9 mouse cellular contexts compared by ENCODE assay signal in genomic region chr7:62045743-62046451, GRCm38 (mm10).
DNase-seq lines count a peak whose midpoint lies in the region; ATAC-seq and TF ChIP-seq lines count a peak whose summit lies in the region.
"Had no signal": no experiment of that assay in that cellular context is flagged by ENCODE, and none has a peak within 500 bp of the region (broad histone marks: within the 10 kb centered on the region; RNA-seq: fewer than 3 reads in every experiment).

No protein-coding gene starts in this region.

- H3K4me2 ChIP-seq in forebrain, embryonic 11.5 days (ENCODE audit: low read depth, low read length, severe bottlenecking), result no peak overlapping the region
- H3K4me2 ChIP-seq in forebrain, embryonic 16.5 days (ENCODE audit: low read length), result no peak overlapping the region
- H3K4me2 ChIP-seq in liver, postnatal 0 days (ENCODE audit: low read depth, low read length), result no peak overlapping the region

- H3K36me3 ChIP-seq in forebrain, embryonic 11.5 days (ENCODE audit: control insufficient read depth, insufficient read depth, low read length), result no peaks in the 10 kb centered on the region
- no peaks in the 10 kb centered on the region for H3K36me3 ChIP-seq in forebrain, embryonic 10.5 days (replicated peaks)
- H3K36me3 ChIP-seq in forebrain, embryonic 16.5 days (ENCODE audit: control insufficient read depth, insufficient read depth), result no peaks in the 10 kb centered on the region
- no peaks in the 10 kb centered on the region for H3K36me3 ChIP-seq in liver, postnatal 0 days (replicated peaks; ENCODE audit: insufficient read depth, low read length)

- no peak for TF ChIP-seq EP300 in liver, postnatal 0 days (IDR thresholded peaks at IDR 0.05; ENCODE audit: low read depth)

- WGBS in forebrain, embryonic 11.5 days, result 68% methylated on average over 3 of the region's 3 CpGs
- 75% methylated on average over 3 of the region's 3 CpGs for WGBS in forebrain, embryonic 10.5 days
- 53% methylated on average over 3 of the region's 3 CpGs for WGBS in forebrain, embryonic 16.5 days
- WGBS in liver, postnatal 0 days (ENCODE audit: insufficient replicate concordance), result 52% methylated on average over 3 of the region's 3 CpGs

- TF ChIP-seq CTCF in liver, postnatal 0 days (IDR thresholded peaks at IDR 0.05; ENCODE audit: low read depth), result no peak

- H3K9ac ChIP-seq in forebrain, embryonic 11.5 days (ENCODE audit: low read length), result no peak overlapping the region
- H3K9ac ChIP-seq in forebrain, embryonic 16.5 days (replicated peaks; ENCODE audit: low read depth, low read length), result no peak overlapping the region
- no peak overlapping the region for H3K9ac ChIP-seq in liver, postnatal 0 days (replicated peaks)

- peak; percentile 86 for ATAC-seq in forebrain, embryonic 11.5 days (replicated peaks; ENCODE audit: low FRiP score)
- ATAC-seq in forebrain, embryonic 16.5 days, result peak; percentile 96
- ATAC-seq in liver, postnatal 0 days, result no peak

- no peak overlapping the region for H3K4me3 ChIP-seq in forebrain, embryonic 11.5 days (ENCODE audit: low read depth, low read length)
- no peak overlapping the region for H3K4me3 ChIP-seq in forebrain, embryonic 10.5 days
- H3K4me3 ChIP-seq in forebrain, embryonic 16.5 days (replicated peaks; ENCODE audit: low read length), result no peak overlapping the region
- no peak overlapping the region for H3K4me3 ChIP-seq in liver, postnatal 0 days (ENCODE audit: low read depth, low read length)

- no peak overlapping the region for H3K27ac ChIP-seq in forebrain, embryonic 11.5 days (ENCODE audit: low read depth, low read length)
- H3K27ac ChIP-seq in forebrain, embryonic 10.5 days, result no peak overlapping the region
- peak overlapping the region; percentile 56 for H3K27ac ChIP-seq in forebrain, embryonic 16.5 days (ENCODE audit: low read length)
- no peak overlapping the region for H3K27ac ChIP-seq in liver, postnatal 0 days (ENCODE audit: low read depth)

- no peaks in the 10 kb centered on the region for H3K9me3 ChIP-seq in forebrain, embryonic 11.5 days (ENCODE audit: control insufficient read depth, low read length)
- 0 out of 2 replicates have a peak, but pooled peaks cover 7% of the 10 kb centered on the region for H3K9me3 ChIP-seq in forebrain, embryonic 10.5 days
- no peaks in the 10 kb centered on the region for H3K9me3 ChIP-seq in forebrain, embryonic 16.5 days (ENCODE audit: control insufficient read depth, low read length)
- no peaks in the 10 kb centered on the region for H3K9me3 ChIP-seq in liver, postnatal 0 days (ENCODE audit: low read length)

- no peak for DNase-seq in forebrain, embryonic 11.5 days (ENCODE audit: low spot score)
- DNase-seq in forebrain, embryonic 10.5 days (ENCODE audit: extremely low spot score, low spot score), result no peak
- DNase-seq in layer of hippocampus, postnatal 36 days, result peak; percentile 6 to 15
- DNase-seq in retina, postnatal 7 days (ENCODE audit: low read depth, low spot score), result peak; percentile 5
- no peak for DNase-seq in heart, adult 11 months
- no peak for DNase-seq in kidney, postnatal 10 days
- no peak for DNase-seq in liver, postnatal 0 days
- DNase-seq: heart, adult 18-20 months had no signal

- no peaks in the 10 kb centered on the region for H3K27me3 ChIP-seq in forebrain, embryonic 11.5 days (ENCODE audit: control insufficient read depth, insufficient read depth, low read length)
- H3K27me3 ChIP-seq in forebrain, embryonic 10.5 days (ENCODE audit: poor library complexity, severe bottlenecking), result no peaks in the 10 kb centered on the region
- H3K27me3 ChIP-seq in forebrain, embryonic 16.5 days (replicated peaks; ENCODE audit: control insufficient read depth, insufficient read depth, low read length), result no peaks in the 10 kb centered on the region
- H3K27me3 ChIP-seq in liver, postnatal 0 days (ENCODE audit: insufficient read depth, low read length), result no peaks in the 10 kb centered on the region

- no peaks in the 10 kb centered on the region for H3K4me1 ChIP-seq in forebrain, embryonic 11.5 days (replicated peaks; ENCODE audit: control insufficient read depth, insufficient read depth, low read length)
- no peaks in the 10 kb centered on the region for H3K4me1 ChIP-seq in forebrain, embryonic 10.5 days
- H3K4me1 ChIP-seq in forebrain, embryonic 16.5 days (replicated peaks; ENCODE audit: control insufficient read depth, insufficient read depth, low read length), result no peaks in the 10 kb centered on the region
- no peaks in the 10 kb centered on the region for H3K4me1 ChIP-seq in liver, postnatal 0 days (ENCODE audit: insufficient read depth)

Comparison
In these comparisons a context has a peak if more than half of its experiments do, and no peak if none do; other contexts are left out.
1. DNase-seq: peak in layer of hippocampus, postnatal 36 days (2 of 2) and retina, postnatal 7 days (single experiment); none in forebrain, embryonic 11.5 days (single experiment), forebrain, embryonic 10.5 days (single experiment), heart, adult 11 months (single experiment), kidney, postnatal 10 days (single experiment) and liver, postnatal 0 days (single experiment).